Mouse (Mus musculus) olfactory bulb, adult 2 months (tissue): ENCODE measurements around the gene Gm49394. TPM values are rescaled to one million over a fixed set of nuclear protein-coding genes. Genes with fewer than 3 reads are reported as not detected.

Source experiments
- H3K27ac ChIP-seq: fragments of 200-500 bp; 2 replicates; pipeline ENCODE4 v1.5.1; 2012; ENCODE audit warnings: low read depth, low read length; ENCODE audit not compliant: insufficient read depth
- H3K4me1 ChIP-seq: fragments of 200-500 bp; 2 replicates; pipeline ENCODE4 v1.6.1; 2012; ENCODE audit warnings: low read length; ENCODE audit not compliant: control insufficient read depth, insufficient read depth
- H3K4me3 ChIP-seq: fragments of 200-500 bp; 2 replicates; pipeline ENCODE4 v1.5.1; 2012; ENCODE audit warnings: mild to moderate bottlenecking, low read depth, low read length, moderate library complexity; ENCODE audit not compliant: insufficient read depth
- CTCF ChIP-seq: fragments of 200-500 bp; IDR thresholded peaks from 2 replicates; pipeline ENCODE4 v1.5.1; 2012; ENCODE audit warnings: low read depth, mild to moderate bottlenecking, low read length, moderate library complexity; ENCODE audit not compliant: insufficient read depth
- POLR2A ChIP-seq: fragments of 200-500 bp; IDR thresholded peaks from 2 replicates; pipeline ENCODE4 v1.6.1; 2012; ENCODE audit warnings: mild to moderate bottlenecking, low read depth, low read length, moderate library complexity; ENCODE audit not compliant: insufficient read depth
- WGBS: fragments of 180-500 bp; shearing (Covaris S2); methylation state at CpG from one replicate; pipeline ENCODE4 v1.1.7; 2018; 5-methylcytosine and 5-hydroxymethylcytosine counted together
- polyA plus RNA-seq: library from polyadenylated mRNA; stranded (reverse); fragments of >200 nt; gene quantifications from 2 replicates; pipeline ENCODE4 v1.2.4, GENCODE M21; 2012; ENCODE audit warnings: low replicate concordance; ENCODE audit not compliant: missing spikeins, insufficient read depth, insufficient read length

Gene Gm49394
- not detected in 2 replicates for polyA plus RNA-seq

- H3K27ac ChIP-seq = no peak within 1 kb of the TSS
- no peak within 1 kb of the TSS for H3K4me3 ChIP-seq
- TF ChIP-seq POLR2A = no peak
- no peak for TF ChIP-seq CTCF
- no peaks in the 10 kb centered on the region for H3K4me1 ChIP-seq
- 84% methylated on average over 23 of the region's 23 CpGs for WGBS
Measured at GRCm38 (mm10) chr7:142669751-142670625, at the start of gene Gm49394. Gene Gm49394, minus strand, starts transcription at chr7:142669942.

GRCm38 (mm10) chr7:142714783-142715498 is 45.2 kb upstream of the Gm49394 start:
- 0 out of 2 replicates have a peak overlapping the region, but pooled peaks have one; percentile 20 for H3K4me3 ChIP-seq
- H3K27ac ChIP-seq = no peak overlapping the region

GRCm38 (mm10) chr7:142706873-142707272 is 37.1 kb upstream of the Gm49394 start:
- H3K4me1 ChIP-seq = no peaks in the 10 kb centered on the region
- TF ChIP-seq POLR2A (no peak), CTCF (no peak)
- 86% methylated on average over 2 of the region's 2 CpGs for WGBS

More at GRCm38 (mm10) chr7:142714783-142715498, 45.2 kb upstream of the Gm49394 start:
- WGBS = 11% methylated on average over 8 of the region's 8 CpGs
- TF ChIP-seq POLR2A (no peak), CTCF (no peak)
- H3K4me1 ChIP-seq = peaks cover 3% of the 10 kb centered on the region

GRCm38 (mm10) chr7:142699334-142699860 is 29.7 kb upstream of the Gm49394 start:
- no peak overlapping the region for H3K4me3 ChIP-seq
- WGBS = 35% methylated on average over 5 of the region's 5 CpGs
- TF ChIP-seq CTCF (no peak), POLR2A (no peak)
- no peaks in the 10 kb centered on the region for H3K4me1 ChIP-seq
- no peak overlapping the region for H3K27ac ChIP-seq

More at GRCm38 (mm10) chr7:142706873-142707272, 37.1 kb upstream of the Gm49394 start:
- H3K4me3 ChIP-seq = no peak overlapping the region
- no peak overlapping the region for H3K27ac ChIP-seq

- 90% methylated on average over 3 of the region's 3 CpGs for WGBS
- no peak overlapping the region for H3K4me3 ChIP-seq
- no peak overlapping the region for H3K27ac ChIP-seq
- H3K4me1 ChIP-seq = no peaks in the 10 kb centered on the region
- no peak for TF ChIP-seq POLR2A
- no peak for TF ChIP-seq CTCF
Measured at GRCm38 (mm10) chr7:142678611-142679010, 8.9 kb upstream of the Gm49394 start.

- Histone ChIP-seq H3K4me1 (no peaks in the 10 kb centered on the region), H3K4me3 (no peak overlapping the region), H3K27ac (no peak overlapping the region)
- no peak for TF ChIP-seq POLR2A
- TF ChIP-seq CTCF = no peak
- WGBS = 8% methylated on average over 3 of the region's 3 CpGs
Measured at GRCm38 (mm10) chr7:142675644-142676043, 5.9 kb upstream of the Gm49394 start.

- Histone ChIP-seq H3K4me3 (no peak overlapping the region), H3K4me1 (no peaks in the 10 kb centered on the region), H3K27ac (no peak overlapping the region)
- WGBS = 75% methylated on average over 6 of the region's 6 CpGs
- TF ChIP-seq CTCF (no peak), POLR2A (no peak)
Measured at GRCm38 (mm10) chr7:142675141-142675540, 5.4 kb upstream of the Gm49394 start.

- Histone ChIP-seq H3K4me1 (no peaks in the 10 kb centered on the region), H3K4me3 (no peak overlapping the region), H3K27ac (no peak overlapping the region)
- 5% methylated on average over 4 of the region's 4 CpGs for WGBS
- TF ChIP-seq POLR2A (no peak), CTCF (no peak)
Measured at GRCm38 (mm10) chr7:142672120-142672519, 2.4 kb upstream of the Gm49394 start.
